Mouse (Mus musculus) liver, adult (tissue): ENCODE measurements around the gene Slc25a23.

Source experiments
- GATA4 ChIP-seq: IDR thresholded peaks from 2 replicates; pipeline ENCODE4 v1.6.1; 2014; ENCODE audit warnings: mild to moderate bottlenecking, low read length; ENCODE audit not compliant: insufficient replicate concordance

Slc25a23 gene

GRCm38 (mm10) chr17:57056246-57056645, 3.4 kb downstream of the Slc25a23 start:
- TF ChIP-seq GATA4 = no peak

DNA sequence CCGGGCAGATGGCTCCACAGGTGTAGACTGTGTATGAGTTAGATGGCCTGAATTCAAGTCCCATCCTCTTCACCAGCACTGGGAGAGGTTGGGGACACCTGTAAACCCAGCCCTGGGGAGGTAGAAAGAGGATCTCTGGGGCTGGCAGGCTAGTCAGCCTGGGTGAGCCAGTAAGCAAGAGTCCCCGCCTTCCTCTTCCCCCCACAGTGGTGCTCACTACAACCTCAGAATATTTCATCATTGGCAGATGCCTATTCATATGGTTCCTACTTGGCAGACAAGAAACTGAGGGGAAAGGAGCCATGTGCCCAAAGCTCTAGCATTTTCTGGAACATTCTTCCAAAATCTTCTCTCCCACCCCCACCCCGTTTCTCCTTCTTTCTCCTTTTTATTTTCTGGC, 10.8 kb downstream of the Slc25a23 start:
- TF ChIP-seq GATA4 = no peak

GRCm38 (mm10) chr17:57047406-57047805, 12.3 kb downstream of the Slc25a23 start:
- TF ChIP-seq GATA4 = no peak

DNA sequence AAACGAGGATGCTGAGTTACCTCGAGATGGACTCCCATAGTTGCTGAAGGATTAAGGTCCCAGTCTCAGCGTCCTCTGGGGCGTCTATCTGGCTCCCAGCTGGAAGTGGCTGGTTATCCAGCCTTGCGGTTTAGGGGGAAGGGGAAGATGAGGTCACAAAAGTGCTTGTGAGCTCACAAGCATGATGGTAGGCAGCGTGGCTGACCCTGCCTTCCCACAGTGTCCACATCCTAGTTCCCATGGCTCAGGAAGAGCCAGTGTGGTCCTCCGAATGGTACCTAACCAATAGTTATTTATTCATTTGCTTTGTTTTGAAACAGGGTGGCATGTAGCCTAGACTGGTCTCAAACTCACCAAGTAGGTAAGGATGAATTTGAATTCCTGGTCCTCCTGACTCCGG, 18.1 kb downstream of the Slc25a23 start, which contains the start of gene Slc25a41:
Gene Slc25a41 (minus strand): TSS at position 101 of the 400 bp plus-strand sequence.
- no peak for TF ChIP-seq GATA4

DNA sequence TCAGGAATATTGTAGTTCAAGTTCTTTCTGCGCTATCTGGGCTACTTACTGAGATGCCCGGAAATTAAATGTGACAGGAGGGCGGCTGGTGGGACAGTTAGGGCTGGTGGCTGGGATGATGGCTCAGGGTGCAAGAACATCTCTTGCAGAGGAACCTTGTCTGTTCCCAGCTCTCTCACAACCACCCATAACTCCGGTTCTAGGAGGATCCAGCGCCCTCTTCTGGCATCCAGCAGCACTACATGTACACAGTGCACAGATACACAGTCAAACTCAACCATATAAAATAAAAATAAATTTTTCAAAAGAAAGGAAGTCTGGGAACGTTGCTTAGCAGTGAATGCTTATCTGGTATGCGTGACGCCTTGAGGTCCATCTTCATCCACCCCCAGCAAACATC, 20.7 kb downstream of the Slc25a23 start:
- TF ChIP-seq GATA4 = no peak

DNA sequence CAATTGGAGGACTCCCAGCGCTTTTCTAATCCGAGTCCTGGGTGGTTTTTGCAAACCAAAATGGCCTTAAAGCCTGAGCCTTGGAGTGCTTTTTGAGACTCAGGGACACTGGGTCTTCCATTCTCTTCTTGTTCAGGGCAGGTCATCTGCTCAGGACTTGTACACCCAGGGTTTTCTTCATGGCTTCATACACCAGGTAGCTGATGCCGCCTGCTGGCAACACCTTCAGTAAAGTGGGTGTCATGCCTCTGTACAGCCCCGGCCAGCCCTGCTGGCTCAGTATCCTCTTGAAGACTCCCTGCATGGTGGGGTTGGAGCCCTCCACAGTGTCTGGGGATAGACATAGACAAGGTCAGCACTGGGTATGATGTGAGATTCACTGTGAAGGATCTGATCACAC, 26.8 kb downstream of the Slc25a23 start:
- no peak for TF ChIP-seq GATA4

GRCm38 (mm10) chr17:57031661-57032420, 27.8 kb downstream of the Slc25a23 start:
- peak; percentile 48; the same call in 1 of the 2 replicates for TF ChIP-seq GATA4

- no peak for TF ChIP-seq GATA4
Observed at GRCm38 (mm10) chr17:57030931-57031660, 28.6 kb downstream of the Slc25a23 start, which contains the start of gene Khsrp. TSS of gene Khsrp (minus strand) at chr17:57031522.

DNA sequence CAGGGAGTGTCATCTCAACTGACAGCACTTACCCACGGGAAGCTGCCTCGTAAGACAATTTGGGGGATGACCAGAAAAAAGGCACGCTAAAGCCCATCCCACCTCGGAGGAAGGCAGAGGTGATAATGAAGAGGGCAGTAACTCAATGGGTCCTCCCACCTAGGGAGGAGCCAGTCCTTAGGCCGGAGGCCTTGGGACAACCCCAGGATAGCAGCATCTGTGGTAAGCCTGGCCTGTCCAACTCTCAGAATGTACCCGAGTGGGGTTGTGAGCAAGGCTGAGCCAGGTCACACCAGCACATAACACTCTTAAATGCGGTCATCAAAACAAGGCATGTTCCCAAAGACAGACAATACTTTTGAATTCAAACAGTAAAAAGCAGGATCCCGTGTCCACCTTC, 30.0 kb downstream of the Slc25a23 start:
- no peak for TF ChIP-seq GATA4

DNA sequence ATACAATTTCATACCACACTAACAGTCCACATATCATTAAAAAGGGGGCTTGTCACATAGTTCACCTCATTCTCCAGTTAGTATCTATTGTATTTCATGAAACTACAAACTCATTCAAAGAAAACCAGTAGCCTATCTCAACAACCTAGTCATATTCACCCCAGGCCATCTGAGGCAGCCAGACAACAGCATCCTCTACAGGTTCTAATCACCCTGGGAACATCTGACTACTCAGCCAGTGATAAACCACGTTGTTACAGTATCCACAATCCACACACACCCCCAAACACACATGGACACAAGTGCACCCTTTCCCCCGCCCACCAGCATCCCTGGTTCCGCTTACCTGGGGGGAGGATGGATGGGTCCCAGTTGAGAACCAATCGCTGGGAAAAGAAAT, 32.2 kb downstream of the Slc25a23 start:
- TF ChIP-seq GATA4 = no peak

- TF ChIP-seq GATA4 = no peak
Observed at GRCm38 (mm10) chr17:57020960-57021359, 38.7 kb downstream of the Slc25a23 start.

DNA sequence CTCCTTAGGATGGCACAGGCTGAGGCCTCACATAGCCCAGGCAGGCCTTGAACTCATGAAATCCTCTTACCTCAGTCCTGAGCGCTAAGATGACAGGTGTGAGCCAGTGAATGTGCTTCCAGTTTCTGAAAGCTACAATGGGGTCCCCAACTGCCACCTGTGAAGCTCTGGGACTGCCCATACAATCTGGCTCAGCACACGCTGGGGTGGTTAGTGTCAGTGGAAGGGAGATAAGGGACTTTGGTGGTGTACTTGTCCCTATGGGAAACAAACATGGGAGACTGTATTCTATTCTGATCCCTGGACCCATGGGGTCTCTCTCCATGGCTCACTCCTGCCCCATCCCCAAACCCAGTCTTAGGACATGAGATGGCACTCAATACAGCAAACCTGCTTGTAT, 40.0 kb downstream of the Slc25a23 start:
- TF ChIP-seq GATA4 = no peak

DNA sequence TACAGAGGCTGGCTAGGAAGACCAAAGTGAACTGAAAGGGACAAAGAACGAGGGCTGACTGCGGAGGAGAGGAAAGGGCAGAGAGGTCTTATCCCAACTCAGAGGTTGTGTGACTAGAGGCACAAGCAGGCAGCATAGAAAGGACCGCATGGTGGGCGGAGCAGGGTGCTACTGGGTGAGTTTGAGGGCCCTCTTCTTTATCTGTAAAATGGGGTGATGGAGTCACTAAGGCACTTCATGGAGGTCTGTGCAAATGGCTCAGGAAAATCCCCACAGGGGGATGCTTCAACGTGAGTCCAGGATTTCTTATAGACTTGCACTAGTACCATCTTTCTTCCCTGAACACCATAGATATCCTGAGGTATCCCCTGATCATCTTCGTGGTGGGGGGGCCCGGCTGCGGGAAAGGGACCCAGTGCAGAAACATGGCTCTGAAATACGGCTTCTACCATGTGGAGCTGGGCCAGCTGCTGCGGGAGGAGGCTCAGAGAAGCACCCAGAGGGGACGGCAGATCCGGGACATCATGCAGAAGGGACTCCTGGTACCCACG, 47.3 kb downstream of the Slc25a23 start:
- no peak for TF ChIP-seq GATA4

GRCm38 (mm10) chr17:57011236-57012141, 48.2 kb downstream of the Slc25a23 start, which contains the start of the genes Gtf2f1 and Gm17949:
TSS of gene Gtf2f1 (minus strand) at chr17:57011288.
TSS of gene Gm17949 (plus strand) at chr17:57011469.
- no peak for TF ChIP-seq GATA4

GRCm38 (mm10) chr17:57010911-57011235, 48.8 kb downstream of the Slc25a23 start:
- no peak for TF ChIP-seq GATA4

- TF ChIP-seq GATA4 = no peak
Observed at GRCm38 (mm10) chr17:57007137-57007905, 52.3 kb downstream of the Slc25a23 start.
